Mouse (Mus musculus) midbrain, embryonic 10.5 days (tissue): ENCODE measurements around the gene Pgp. TPM values are rescaled to one million over a fixed set of nuclear protein-coding genes. Genes with fewer than 3 reads are reported as not detected.

ENCODE experiments used
- DNase-seq: peaks from one replicate; pipeline ENCODE4 v3.0.0-alpha.2; 2017; ENCODE audit warnings: low spot score
- H3K27ac ChIP-seq: fragments of 300-500 bp; sonication (generic); replicated peaks from 2 replicates; pipeline ENCODE4 v1.5.1; 2016; ENCODE audit warnings: mild to moderate bottlenecking
- H3K27me3 ChIP-seq: fragments of 300-500 bp; sonication (generic); 2 replicates; pipeline ENCODE4 v1.6.1; 2016; ENCODE audit warnings: low read depth, mild to moderate bottlenecking; ENCODE audit not compliant: poor library complexity, severe bottlenecking
- H3K36me3 ChIP-seq: fragments of 300-500 bp; sonication (generic); 2 replicates; pipeline ENCODE4 v1.6.1; 2016; ENCODE audit warnings: mild to moderate bottlenecking, moderate library complexity
- H3K4me1 ChIP-seq: fragments of 300-500 bp; sonication (generic); 2 replicates; pipeline ENCODE4 v1.6.1; 2016
- H3K4me3 ChIP-seq: fragments of 300-500 bp; sonication (generic); 2 replicates; pipeline ENCODE4 v1.5.1; 2016; ENCODE audit warnings: mild to moderate bottlenecking, moderate library complexity
- H3K9me3 ChIP-seq: fragments of 300-500 bp; sonication (generic); replicated peaks from 2 replicates; pipeline ENCODE4 v1.6.1; 2016; ENCODE audit warnings: mild to moderate bottlenecking
- WGBS: fragments of 180-500 bp; shearing (Covaris S2); methylation state at CpG from one replicate; pipeline ENCODE4 v1.1.7; 2016; 5-methylcytosine and 5-hydroxymethylcytosine counted together
- polyA plus RNA-seq: library from polyadenylated mRNA; unstranded; fragments of >200 nt; fragmentation: Nextera tagmentation; extraction: Ambion mirVana; gene quantifications from 2 replicates; pipeline ENCODE4 v1.2.1, GENCODE M21; 2016

Gene Pgp
- polyA plus RNA-seq, 1 experiment from 2014 or later = 83.5 TPM

DNA sequence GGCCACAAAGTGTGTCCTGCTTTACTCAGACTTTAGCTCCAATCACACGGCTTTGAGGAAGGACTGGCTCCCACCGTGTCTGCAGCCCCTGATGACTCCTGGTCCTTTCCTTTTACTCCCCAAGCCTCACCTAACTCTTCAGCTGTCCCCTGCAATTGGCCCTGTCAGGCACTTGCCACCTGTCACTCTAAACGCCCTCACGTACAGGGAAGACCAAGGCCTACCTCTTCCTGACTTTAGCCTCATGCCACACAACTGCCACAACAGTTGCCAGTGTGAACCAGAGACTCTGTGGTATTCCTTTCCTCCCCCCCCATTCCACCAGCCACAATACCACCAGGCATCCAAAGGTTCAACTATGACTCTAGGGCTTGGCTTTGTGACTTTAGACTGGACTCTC is 50.3 kb downstream of the Pgp start:
- DNase-seq = no peak
- WGBS = 90% methylated on average over 4 of the region's 4 CpGs
- H3K4me3 ChIP-seq = no peak overlapping the region
- H3K27ac ChIP-seq = no peak overlapping the region
- peaks cover 6% of the 10 kb centered on the region; the same call in 1 of the 2 replicates for H3K4me1 ChIP-seq
- no peaks in the 10 kb centered on the region for H3K9me3 ChIP-seq
- peaks cover 88% of the 10 kb centered on the region for H3K36me3 ChIP-seq
- no peaks in the 10 kb centered on the region for H3K27me3 ChIP-seq

Other genes starting within 250 kb of the Pgp start
- gene Tedc2, start 249.5 kb upstream of the Pgp start, polyA plus RNA-seq = 22.4 and 22.9 TPM in 2 replicates
- 116 and 131 TPM in 2 replicates for gene Ccnf, start 218.9 kb upstream of the Pgp start, polyA plus RNA-seq
- gene Abca17, start 119.3 kb upstream of the Pgp start, polyA plus RNA-seq = 0.12 TPM in 1 of 2 replicates, not detected in the other
- gene Abca3, start 118.4 kb upstream of the Pgp start, polyA plus RNA-seq = 8.6 and 13.3 TPM in 2 replicates
- gene Rnps1, start 55.8 kb upstream of the Pgp start, polyA plus RNA-seq = 454 and 468 TPM in 2 replicates
- 78.8 and 82.4 TPM in 2 replicates for gene Eci1, start 43.8 kb upstream of the Pgp start, polyA plus RNA-seq
- 2.7 and 3.4 TPM in 2 replicates for gene Dnase1l2, start 27.3 kb upstream of the Pgp start, polyA plus RNA-seq
- gene E4f1, start 79 bp upstream of the Pgp start, polyA plus RNA-seq = 36.2 and 42.9 TPM in 2 replicates
- 0.21 and 0.22 TPM in 2 replicates for gene Bricd5, start 3.5 kb downstream of the Pgp start, polyA plus RNA-seq
- gene Mlst8, start 8.7 kb downstream of the Pgp start, polyA plus RNA-seq = 40.2 and 40.9 TPM in 2 replicates
- gene Caskin1, start 18.2 kb downstream of the Pgp start, polyA plus RNA-seq = 6.7 and 8.5 TPM in 2 replicates
- gene Traf7, start 57.5 kb downstream of the Pgp start, polyA plus RNA-seq = 106 and 110 TPM in 2 replicates
- 2.1 and 2.9 TPM in 2 replicates for gene Rab26, start 63.8 kb downstream of the Pgp start, polyA plus RNA-seq
- 14.7 and 18.5 TPM in 2 replicates for gene Pkd1, start 79.4 kb downstream of the Pgp start, polyA plus RNA-seq
- gene Tsc2, start 162.2 kb downstream of the Pgp start, polyA plus RNA-seq = 62.7 and 79.2 TPM in 2 replicates
- 25.2 and 25.3 TPM in 2 replicates for gene Nthl1, start 162.3 kb downstream of the Pgp start, polyA plus RNA-seq
- 30.2 and 33.2 TPM in 2 replicates for gene Slc9a3r2, start 179.9 kb downstream of the Pgp start, polyA plus RNA-seq
- gene Npw, start 188.1 kb downstream of the Pgp start, polyA plus RNA-seq = not detected in 2 replicates
- gene Zfp598, start 199.3 kb downstream of the Pgp start, polyA plus RNA-seq = 21.7 and 24.3 TPM in 2 replicates
- 10.3 and 16.1 TPM in 2 replicates for gene Syngr3, start 219.6 kb downstream of the Pgp start, polyA plus RNA-seq
- gene Gfer, start 225.8 kb downstream of the Pgp start, polyA plus RNA-seq = 52.3 and 58.5 TPM in 2 replicates
- 1.0 and 1.5 TPM in 2 replicates for gene Noxo1, start 225.8 kb downstream of the Pgp start, polyA plus RNA-seq
- 141 and 144 TPM in 2 replicates for gene Tbl3, start 237.3 kb downstream of the Pgp start, polyA plus RNA-seq
- gene Rnf151, start 247.7 kb downstream of the Pgp start, polyA plus RNA-seq = 0.26 and 0.51 TPM in 2 replicates
- 1,457 and 1,841 TPM in 2 replicates for gene Rps2, start 247.7 kb downstream of the Pgp start, polyA plus RNA-seq